Mouse (Mus musculus) left cerebral cortex, adult 8-10 months (tissue): ENCODE data around the gene Cd28. TPM values are rescaled to one million over a fixed set of nuclear protein-coding genes. Genes with fewer than 3 reads are reported as not detected.
"Not testable (repeated sequence)": the region's sequence is repeated elsewhere in the genome, so short reads cannot be mapped to it uniquely, and the experiment has no call there.

Experiments
- DNase-seq, 2 experiments: peaks; one replicate each; pipeline ENCODE4 v3.0.0; 2022; ENCODE audit warnings: low spot score in 2 of 2
- total RNA-seq, 4 experiments: library from RNA; stranded (reverse); gene quantifications; 2 replicates each; pipeline ENCODE4 v1.2.4; 2022

The Cd28 gene
- total RNA-seq, 4 experiments from 2014 or later: 0.26 to 0.37 (median 0.33) TPM

DNA sequence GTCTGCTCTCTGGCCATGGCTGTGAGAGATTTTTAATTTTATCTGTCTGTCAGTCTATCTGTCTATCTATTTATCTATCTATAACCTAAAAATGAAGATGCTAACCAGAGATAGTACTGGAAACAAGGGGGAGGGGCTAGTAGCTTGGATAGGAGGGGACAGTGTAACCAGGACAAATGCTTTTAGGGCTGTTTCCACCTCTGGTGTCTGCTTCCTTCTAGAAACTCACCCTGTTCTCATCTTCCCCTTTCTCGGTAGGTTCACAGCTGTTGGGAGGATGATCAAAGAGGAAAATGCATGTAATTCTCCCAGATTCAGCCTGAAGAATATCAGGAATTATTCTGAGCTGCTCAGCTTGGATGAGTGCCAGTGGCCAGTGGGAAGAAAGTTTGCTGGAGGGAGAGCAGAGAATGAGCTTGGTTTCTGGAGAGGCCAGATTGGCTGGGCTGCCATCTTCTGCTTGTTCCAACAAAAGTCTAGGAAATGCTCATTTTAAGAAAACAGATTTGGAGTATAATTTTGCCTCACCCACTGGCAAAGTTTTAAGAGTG lies 83.3 kb downstream of the Cd28 start:
- no peak for DNase-seq

DNA sequence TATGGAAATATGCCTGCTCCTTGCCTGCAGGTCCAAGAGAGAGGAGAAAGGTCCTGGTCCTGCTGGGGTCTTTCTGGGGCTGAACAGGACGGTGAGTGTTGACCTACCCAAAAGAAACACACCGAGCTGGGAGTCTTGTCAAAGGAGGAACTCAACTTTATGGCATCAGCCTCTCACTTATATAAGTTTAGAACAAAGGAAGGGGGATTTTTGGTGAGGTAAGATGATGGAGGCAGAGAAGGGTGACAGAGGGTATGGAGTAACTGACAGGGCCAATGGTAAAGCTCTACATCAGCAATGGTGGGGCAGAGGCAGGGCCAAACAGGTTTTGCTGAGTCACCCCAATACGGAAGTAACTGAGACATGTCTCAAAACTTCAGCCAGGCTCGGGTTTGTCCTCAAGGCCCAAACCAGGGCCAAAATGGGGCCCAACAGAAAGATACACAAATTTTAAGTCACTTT lies 84.6 kb downstream of the Cd28 start:
- DNase-seq: no peak

DNA sequence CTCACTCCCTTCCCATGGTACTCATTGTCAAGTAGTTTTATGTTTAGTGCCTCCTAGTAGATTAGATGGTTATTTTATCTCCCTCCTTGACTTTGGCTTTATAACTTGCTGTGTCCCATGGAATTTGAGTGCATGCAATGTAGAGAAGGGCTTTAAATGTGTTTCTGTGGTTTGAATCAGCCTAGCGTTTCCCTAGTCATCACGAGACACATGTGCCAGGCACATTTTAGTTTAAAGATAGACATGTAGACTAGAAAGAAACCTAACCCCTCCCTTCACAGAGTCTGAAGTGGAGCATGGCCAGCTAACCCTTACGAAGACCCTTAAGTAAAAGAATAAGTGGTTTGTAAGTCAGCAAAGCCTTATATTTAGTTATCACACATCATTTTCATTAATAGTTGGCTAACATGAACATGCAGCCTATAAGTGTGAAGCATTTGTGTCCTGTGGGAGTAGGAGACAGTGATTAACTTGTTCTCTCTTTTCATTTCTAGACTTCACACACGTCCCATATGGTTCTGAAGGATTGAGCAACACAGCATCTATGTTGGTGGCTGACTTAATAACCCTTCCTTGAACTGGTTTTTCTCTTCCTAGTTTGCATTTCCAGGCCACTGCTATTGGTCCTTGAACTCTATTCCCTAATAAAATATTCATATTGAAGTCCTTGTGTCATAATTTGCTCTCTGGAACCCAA lies 86.7 kb downstream of the Cd28 start:
- no peak for DNase-seq

DNA sequence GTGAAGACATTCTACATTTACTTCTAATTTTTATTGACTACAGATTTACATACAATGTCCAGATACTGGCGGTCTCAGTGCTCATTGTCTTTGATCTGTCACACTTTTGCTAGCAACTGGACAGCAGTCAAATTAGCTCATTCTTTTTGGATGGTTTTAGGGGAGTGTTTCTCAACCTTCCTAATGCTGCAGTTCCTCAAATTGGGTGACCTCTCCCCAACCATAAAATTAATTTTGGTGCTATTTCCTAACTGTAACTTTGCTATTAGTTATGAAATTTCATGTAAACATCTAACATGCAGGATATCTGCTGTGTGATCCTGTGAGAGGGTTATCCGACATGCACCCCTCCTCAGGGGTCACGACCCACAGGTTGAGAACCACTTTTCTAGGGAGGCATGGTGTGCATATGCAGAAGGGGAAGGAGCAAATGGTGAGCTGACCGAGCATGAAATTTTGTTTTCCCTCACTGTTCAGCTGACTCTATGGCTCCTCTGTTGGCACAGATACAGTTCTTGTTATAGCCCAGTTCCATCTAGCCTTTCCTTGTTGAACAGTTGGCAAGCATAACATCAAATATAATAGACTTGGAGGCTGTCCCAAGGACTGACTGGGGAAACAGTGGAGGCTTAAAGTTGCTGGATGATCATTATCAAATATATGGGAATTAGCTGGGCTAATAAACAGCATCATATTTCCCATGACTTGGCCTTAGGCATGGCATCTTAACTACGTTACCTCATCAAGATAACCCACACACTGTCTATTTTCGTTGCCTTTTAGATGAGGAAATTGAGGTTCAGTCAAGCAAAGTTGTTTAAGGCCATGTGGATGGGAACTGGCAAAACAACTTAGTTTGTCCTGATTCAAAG lies 87.5 kb downstream of the Cd28 start:
- no peak for DNase-seq

DNA sequence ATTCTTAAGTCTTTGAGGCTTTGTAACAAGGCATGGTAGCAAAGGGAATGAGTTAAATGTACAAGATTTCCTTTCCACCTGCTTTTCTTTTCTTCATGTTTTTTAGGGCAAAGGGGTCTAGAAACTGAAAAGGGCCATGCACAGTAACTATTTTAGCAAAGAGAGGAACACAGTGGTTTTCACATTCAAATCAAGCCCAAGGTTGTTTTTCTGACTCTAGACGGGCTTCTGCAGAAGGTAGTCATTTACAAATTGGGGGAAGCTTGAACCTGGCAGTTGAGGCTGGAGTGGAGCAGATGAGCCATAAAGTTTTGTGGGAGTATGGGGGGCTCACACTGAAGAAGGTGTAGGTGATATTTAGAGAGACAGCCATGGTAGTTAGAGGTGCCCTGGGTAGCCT lies 88.6 kb downstream of the Cd28 start:
- DNase-seq: no peak

DNA sequence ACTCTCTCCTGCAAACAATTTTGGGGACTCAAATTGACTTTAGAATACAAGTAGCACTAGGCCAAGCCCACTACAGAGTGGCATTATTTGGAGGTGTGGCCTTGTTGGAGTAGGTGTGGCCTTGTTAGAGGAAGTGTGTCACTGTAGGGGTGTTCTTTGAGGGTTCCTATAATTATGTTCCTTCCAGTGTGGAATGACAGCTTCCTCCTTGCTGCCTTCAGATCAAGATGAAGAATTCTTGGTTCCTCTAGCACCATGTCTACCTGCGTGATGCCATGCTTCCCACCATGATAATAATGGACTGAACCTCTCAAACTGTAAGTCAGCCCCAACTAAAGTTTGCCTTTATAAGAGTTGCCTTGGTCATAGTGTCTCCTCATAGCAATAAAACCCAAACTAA lies 91.1 kb downstream of the Cd28 start:
- DNase-seq: no peak

DNA sequence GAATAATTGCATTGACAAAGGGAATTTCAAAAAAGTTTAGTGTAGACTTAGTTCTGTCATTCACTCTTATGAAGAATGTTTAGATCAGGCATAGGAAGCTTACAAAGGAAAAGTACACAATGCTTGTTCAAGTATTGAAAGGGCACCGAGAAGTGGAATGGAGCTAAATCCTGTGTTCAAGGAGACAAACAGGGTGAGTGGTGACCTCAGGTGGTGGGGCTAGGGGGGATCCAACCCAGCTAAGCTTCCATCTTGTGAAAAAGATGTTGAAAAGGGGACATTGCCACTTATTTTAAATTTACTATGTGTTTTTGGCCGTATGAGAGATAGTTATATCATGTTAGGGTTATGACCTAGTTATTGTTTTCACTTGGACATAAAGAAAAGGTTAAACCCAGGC lies 91.9 kb downstream of the Cd28 start:
- DNase-seq: no peak

DNA sequence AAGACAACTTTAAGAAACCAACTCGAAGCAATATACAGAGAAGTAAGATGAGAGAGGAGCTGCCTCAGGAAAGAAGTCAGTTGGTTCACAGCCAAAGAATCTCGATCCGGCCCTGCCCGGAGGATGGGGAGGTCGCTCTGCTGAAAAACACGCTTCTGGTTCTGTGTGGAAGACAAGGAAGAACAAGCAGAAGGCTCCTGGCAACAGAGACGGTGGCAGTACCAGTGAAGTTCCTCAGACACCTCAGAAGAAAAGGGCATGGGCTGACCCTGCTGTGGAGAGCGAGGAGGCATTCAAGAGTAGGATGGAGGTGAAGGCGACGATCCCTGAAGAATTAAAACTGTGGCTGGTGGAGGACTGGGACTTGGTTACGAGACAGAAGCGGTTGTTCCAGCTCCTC lies 92.6 kb downstream of the Cd28 start:
- DNase-seq: no peak

DNA sequence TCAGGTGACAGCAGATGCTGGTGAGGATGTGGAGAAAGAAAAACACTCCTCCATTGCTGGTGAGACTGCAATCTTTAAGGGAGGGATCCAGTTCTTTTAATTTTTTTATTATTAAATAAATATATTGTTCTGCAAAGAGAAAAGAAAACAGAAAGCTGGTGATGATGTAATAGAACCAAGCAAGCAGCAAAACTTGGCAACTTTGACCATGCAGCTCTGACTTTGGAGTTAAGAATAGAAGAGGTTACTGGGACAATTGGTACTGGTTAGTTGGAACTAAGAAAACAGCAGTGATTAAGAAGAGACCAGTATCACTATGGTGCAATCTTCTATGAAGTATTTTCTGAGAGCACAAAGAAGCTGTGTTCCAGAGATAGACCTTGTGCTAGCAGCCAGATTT lies 94.2 kb downstream of the Cd28 start:
- DNase-seq: no peak

DNA sequence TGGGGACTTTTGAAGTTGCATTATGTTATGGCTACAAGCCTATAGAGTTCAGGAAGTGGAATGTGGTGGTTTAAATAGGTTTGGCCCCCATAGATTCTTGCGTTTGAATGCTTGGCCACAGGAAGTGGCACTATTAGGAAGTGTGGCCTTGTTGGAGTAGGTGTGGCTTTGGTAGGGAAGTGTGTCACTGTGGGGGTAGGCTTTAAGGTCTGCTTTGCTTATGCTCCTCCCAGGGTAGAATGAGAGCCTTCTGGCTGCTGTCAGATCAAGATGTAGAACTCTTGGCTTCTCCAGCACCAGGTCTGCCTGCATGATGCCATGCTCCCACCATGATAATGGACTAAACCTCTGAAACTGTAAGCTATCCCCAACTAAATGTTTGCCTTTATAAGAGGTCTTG lies 95.4 kb downstream of the Cd28 start:
- no peak for DNase-seq

DNA sequence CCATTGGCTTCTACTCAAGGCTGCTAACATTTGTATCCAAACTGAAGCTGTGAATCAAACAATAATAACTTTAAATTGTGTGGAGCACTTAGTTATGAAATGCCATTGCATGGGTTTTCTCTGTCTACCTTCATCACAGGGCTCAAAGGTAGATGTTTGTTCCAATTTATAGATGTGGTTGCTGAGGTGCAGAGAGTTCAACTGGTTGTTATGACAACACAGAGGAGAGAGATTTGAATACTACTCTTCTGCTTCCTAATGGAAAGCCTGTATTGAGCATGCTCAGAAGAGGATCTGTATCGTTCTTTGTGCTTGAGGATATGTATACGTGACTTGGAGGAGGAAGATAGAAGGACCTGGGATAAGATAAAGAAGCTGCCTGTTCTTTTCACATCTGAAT lies 96.8 kb downstream of the Cd28 start:
- no peak for DNase-seq

DNA sequence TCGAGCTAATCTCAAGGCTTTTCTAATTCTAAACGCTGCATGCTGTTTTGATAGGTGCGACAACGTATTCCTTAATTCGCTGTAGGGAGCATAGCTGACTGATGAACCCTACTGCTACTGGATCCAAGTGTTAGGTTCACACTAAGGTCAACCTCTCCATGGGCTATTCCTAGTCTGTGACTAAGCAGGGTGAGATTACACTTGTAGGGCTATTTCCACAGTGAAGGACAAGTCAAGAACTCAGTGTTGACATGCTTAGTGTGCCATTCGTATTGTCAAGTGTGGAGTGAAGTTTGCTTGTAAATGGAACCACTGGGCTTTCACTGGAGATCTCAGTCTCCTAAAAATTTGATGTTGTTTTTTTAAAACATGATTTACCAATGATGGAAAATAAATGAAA lies 99.3 kb downstream of the Cd28 start:
- DNase-seq: no peak

DNA sequence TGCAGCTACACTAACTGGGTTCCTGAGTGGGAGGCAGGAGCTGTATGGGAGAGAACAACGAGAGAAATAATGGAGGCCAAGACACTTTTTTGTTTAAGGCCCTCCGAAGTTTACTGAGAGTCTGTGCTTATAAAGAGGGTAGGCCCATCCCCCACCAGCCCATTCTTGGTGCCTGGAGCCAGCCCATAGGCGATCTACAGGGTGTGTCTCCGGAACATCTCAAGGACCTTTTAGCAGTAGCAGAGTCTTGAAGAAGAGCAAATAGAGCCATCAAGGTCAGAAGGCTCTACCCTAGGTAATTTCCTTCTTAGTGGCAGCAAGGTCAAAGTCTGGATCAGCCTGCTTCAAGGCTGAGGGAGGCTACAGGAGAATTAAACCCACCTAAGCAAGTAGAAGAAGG lies 101.9 kb downstream of the Cd28 start:
- not testable (repeated sequence) for DNase-seq

DNA sequence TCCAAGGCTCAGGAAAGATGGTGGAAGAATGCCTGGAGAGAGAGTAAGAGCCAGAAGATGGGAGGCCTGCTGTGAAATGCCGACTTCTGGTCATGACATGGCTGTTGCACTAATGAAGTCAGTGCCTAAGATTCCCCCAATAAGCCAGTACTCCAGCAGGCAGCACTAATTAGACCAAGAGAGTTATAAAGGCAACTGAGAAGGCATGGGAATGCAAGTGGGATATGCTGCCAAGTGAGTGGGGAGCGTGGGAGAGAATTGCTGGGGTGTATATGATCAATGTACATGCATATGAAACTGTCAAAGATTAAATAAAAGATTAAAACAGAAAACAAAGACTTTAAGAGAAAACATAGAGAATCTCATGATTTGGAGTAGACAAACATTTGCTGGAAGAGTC lies 103.4 kb downstream of the Cd28 start:
- no peak for DNase-seq

DNA sequence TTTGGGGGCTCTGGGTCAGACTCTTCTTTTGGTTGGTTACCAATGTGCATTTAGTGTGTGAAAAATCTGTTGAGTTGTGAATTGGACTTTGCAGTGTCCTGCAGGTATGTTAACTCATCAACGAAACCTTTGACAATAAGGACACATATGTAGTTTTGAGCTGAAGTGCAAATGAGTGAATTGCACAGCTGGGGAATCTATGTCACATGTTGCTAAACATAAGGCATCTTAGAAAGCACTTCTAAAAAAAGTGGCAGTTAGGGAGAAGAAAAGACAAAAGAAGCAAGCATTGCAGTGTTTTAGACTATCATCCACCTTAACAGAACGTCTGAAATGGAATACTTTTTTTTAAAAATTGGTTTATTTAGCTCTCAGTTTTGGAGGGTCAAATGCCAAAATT lies 104.4 kb downstream of the Cd28 start:
- DNase-seq: no peak

DNA sequence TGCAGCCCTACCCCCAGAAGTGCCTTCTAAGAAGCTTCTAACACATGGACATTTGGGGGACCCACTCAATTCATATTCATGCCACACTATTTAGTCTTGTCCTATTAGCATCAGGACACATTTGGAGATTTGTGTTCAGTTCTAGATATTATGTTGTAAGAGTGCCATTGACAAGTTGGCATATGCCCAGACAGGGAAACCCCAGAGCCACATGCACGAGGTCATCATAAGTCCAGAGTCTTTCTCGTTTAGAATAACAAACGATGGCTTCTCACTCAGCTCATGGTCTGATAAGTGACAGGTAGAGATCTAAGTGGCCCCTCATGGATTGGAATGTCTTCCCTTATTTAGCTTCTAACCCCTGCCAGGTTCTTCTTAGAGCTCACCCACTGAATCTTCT lies 105.0 kb downstream of the Cd28 start:
- no peak for DNase-seq

Other genes starting within 250 kb of the Cd28 start
- 10 to 100 TPM; 62.2 to 77.4 (median 64.6) TPM for gene Raph1, start 149.7 kb upstream of the Cd28 start, total RNA-seq
- not detected for gene Ctla4, start 170.2 kb downstream of the Cd28 start, total RNA-seq